Mouse (Mus musculus) right cerebral cortex, postnatal 4 days (tissue): Measurements from ENCODE around the gene Calhm1.
"Not testable (repeated sequence)": the region's sequence is repeated elsewhere in the genome, so short reads cannot be mapped to it uniquely, and the experiment has no call there.

Experiments used
- DNase-seq: peaks from one replicate; pipeline ENCODE4 v3.0.0-alpha.2; 2022

The Calhm1 gene

DNA sequence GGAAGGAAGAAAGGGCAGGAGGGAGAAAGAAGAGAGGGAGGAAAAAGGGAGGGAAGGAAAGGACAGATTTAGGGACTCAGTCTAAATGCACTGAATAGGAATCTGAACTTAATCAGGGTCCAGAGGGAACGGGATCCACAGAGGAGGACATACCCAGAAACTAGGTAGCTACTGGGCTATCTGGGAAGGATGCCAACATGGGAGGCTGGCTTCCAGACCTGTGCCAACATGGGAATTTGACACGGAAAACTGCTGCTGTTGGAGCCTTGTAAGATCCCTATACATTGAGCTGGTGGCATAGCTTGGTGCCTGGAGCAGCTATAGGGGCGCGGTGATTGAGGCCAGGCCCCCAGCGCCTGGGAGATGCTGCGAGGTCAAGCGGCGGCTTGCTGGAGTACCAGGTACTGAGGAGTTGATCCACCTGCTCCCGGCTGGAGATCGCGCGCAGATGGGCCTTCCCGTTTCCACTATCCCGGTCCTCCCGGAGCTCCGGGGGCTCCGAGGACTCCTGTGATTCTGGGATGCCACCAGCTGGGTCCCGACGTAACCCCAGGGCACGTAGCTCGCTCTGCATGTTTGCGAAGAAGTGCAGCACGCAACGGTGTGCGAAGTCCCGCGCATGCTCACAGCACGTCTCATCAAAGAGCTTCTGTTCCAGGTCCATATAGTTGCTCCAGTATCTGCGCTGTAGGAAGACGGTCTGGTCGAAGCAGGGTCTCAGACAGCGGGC, 7.4 kb upstream of the Calhm1 start:
- DNase-seq, result peak; percentile 49

DNA sequence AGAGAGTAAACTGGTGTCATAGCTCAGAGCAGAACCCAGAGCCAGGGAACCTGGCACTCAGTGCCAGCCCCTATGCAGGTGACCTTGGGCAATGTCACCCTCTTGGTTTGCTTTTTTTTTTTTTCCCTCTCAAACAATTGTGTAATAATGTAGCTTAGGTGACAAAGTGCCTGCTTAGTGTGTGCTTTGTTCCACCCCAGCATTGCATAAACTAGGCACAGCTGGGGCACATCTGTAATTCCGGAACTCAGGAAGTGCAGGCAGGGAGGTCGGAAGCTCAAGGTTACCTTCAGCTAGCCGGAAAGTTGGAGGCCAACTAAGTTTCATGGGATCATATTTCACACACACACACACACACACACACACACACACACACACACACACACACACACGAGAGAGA, 5.8 kb upstream of the Calhm1 start:
- no peak for DNase-seq

DNA sequence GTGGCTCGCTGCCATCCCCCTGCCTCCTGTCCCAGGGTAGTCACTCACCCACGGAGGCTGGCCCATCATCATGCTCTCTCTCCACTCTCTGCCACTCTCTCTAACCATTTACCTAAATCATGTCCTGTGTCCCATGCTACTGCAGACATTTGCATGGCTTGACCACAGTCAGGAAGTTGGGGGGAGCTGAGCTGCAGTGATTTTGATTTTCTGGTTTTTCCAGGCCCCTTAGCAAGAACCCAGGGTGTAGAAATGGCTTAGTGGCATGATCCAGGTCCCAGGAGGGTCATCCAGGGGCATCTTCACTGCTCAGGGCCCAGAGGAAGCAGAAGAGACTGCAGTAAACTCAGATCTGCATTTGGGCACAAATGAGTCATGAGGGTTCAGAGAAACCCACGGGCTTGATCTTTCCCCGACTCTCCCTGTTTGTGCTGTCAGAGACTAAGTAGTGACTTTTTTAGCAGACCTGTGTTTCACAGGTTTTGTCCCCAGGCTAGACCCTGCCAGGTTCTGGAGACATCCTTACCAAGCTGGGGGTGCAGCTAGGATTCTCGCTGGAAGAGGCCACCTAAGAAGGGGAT, 4.3 kb upstream of the Calhm1 start:
- no peak for DNase-seq

- no peak for DNase-seq
Observed at GRCm38 (mm10) chr19:47142438-47142837, 1.6 kb downstream of the Calhm1 start.

DNA sequence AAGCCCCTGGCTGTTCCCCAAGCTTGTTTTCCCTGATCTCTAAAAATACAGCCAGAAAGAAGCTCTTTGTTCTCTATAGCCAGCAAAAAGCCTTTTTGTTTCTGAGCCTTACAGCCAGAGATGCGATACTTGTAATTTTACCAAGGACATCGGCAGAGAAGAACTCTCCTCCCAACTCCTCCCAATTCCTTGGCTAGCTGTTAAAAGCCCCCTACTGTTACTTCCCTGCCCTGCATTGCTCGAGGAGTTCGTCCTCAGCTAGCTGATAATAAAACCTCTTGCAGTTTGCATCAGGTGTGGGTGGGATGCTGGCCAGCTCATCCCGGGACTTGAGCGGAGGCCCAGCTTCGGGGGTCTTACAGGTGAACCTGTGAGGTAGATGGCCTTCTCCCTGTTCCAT, 4.4 kb downstream of the Calhm1 start:
- DNase-seq, result not testable (repeated sequence)

DNA sequence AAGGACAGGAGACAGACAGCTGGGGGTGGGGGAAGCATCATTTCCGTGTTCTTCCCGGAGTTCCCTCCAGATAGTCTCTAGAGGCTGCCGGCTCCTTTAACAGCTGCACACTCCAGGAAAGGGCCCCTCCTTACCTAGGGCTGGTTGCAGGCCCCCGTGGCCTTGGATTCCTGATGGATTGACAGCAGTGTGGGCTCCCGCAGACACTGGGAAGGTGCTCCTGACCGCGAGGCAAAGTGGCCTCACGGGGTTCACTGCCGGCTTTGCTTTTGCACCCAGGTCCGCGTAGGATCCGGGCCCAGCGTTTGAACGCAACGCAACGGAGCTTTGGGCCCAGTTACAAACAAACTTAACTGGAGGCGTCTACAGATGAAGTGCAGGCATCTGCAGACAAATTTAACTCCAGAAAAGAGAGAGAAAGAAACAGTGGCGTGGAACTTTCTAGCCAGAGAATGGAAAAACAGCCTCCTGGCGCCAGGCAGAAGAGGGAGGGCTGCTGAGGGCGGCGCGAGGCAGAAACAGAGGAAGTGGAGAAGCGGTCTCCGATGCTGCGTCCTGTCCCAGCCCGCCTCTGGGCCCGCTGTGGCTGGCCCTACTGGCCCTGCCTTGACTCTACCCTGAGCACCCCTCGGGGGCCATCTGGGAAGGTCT, 6.2 kb downstream of the Calhm1 start, which contains the start of gene Calhm2:
Gene Calhm2, minus strand, starts transcription at position 524 of the 651 bp plus-strand sequence.
- peak; percentile 39 for DNase-seq

- no peak for DNase-seq
Observed at GRCm38 (mm10) chr19:47137051-47137581, 6.9 kb downstream of the Calhm1 start.

- no peak for DNase-seq
Observed at GRCm38 (mm10) chr19:47136170-47136569, 7.9 kb downstream of the Calhm1 start.

GRCm38 (mm10) chr19:47135568-47135967, 8.5 kb downstream of the Calhm1 start:
- DNase-seq, result no peak

- DNase-seq, result no peak
Observed at GRCm38 (mm10) chr19:47133161-47133560, 10.9 kb downstream of the Calhm1 start.

DNA sequence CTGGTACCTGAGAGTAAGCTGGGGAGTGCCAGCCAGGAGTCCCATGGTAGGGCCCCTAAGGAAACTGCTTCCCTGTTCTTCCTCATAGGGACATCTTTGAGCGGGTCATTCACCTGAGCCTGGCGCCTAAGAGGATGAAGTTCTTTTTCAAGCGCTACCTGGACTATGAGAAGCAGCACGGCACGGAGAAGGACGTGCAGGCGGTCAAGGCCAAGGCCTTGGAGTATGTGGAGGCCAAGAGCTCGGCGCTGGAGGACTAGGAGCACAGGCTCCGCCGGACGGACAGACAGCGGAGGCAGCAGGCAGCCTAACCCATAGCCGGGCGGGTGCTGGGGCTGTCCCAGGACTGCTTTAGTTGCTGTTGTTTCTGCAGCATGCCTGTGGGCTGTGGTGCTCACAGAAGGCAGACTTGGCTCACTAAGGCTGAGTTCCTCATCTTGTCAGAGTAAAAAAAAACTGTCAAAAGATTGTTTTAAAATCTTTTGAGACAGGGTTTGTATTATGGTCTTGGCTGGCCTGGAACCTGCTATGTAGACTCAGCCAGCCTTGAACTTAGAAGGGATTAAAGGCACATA, 13.4 kb downstream of the Calhm1 start:
- DNase-seq, result no peak

DNA sequence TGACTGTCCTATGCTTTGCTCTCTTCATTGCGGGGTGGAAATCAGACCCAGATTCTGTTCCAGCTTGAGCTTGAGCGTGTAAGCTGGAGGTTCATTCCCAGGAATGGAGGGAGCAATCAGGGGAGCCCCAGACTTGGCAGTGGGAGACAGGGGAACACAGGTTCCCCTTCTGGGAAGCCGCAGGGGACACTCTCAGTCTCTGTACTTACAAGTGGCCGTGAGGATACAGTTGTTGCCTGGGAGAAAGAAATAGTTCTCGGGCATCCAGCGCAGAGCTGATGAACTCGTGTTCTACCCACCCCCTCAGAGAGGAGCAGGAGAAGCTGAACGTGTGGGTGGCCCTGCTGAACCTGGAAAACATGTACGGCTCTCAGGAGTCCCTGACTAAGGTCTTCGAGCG, 15.2 kb downstream of the Calhm1 start:
- DNase-seq, result no peak

GRCm38 (mm10) chr19:47128164-47128563, 15.9 kb downstream of the Calhm1 start:
- no peak for DNase-seq

DNA sequence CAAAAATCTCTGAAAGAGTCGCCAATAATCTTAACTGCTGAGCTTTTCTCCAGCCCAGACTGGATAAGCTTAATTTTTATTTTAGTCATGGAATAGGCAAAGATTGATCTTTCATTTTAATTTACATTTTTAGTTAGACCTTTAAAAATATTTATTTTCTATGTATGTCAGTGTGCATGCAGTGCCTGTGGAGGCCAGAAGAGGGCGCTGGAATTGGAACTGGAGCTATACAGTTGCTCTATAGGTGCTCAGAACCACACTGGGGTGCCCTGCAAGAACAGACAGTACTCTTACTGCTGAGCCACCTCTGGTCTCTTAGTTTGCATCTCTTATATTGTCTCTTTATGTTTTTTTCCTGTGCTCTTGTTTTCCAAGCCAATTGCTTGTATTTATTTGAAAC, 21.3 kb downstream of the Calhm1 start:
- DNase-seq, result peak; percentile 60

DNA sequence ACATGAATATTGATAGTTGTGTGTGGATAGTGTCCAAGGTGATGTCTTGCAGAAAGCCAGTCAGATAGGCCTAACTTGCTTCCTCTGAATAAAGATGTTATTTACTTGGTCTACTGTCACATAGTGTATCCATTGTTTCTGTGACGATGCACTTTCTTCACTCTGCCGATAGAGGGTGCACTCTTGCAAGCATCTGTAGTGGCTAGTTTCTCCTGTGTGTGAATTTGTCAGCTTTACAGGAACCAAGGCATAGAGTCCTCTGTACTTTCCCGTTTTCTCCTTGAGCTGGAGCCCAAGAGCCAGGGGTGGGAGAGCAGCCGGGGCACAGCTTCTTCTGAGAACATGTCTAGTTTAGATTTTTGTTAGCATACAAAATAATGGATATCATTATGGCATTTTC, 23.0 kb downstream of the Calhm1 start:
- no peak for DNase-seq

DNA sequence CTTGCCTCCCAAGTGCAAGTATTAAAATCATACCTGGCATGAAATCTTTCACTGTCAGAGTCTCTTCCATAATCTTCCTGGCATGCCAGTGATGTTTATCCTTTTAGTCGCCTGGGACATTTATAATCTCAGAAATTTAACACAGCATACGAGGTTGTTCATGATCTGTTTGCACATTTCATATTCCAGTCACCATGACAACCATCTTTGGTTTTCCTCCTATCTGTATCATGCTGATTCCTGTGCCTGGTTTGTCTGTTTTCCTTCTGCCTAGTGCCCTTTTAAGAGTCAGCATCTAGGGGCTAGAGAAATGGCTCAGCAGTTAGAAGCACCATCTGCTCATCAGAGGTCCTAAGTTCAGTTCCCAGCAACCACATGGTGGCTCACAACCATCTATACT, 25.4 kb downstream of the Calhm1 start:
- no peak for DNase-seq

DNA sequence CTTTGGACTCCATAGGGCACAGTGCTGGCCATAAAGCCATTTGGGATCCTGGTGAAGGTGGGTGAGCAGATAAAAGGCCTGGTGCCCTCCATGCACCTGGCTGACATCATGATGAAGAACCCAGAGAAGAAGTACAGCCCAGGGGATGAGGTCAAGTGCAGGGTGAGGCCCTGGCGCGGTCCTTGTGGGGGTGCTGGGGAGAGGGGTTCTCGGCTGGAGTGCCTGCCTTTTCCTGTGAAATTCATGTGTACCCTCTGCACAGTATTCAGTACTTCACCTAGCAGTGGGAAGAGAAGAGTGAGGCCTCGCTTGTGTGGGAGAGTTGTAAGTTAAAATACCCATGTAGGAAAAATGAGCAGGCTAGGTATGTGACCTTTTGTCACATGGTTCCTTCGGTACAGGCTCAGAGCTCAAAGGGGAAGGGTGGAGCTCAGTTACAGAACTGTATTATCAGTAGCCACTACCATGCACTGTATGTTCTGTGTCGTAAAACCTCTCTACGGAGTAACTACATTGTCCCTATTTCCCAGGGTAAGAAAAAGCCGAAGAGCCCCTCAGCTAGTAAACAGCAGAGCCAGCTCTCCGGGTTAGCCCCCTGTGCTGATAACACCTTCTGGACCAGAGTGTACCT, 39.3 kb downstream of the Calhm1 start:
- DNase-seq, result no peak

DNA sequence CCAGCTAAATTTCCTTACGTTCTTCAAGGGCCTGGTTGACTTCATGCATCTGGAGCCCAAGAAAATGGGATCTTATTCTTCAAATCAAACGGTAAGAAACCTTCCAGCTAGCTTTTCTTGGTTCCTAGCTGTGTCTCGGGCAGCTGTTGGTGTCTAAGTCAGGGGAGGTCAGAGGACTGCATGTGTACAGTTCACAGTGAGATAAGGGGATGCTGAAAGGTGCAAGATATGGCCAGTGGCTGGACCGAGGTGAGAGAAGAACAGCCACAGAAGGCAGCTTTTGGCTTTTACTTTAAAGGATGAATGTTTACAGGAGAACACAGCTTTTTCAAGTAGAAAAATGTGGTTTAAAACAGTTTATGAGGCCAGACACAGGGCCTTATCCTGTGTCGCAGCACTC, 43.0 kb downstream of the Calhm1 start:
- no peak for DNase-seq
